Mouse (Mus musculus): ENCODE data around the gene Vwce. TPM values are rescaled to one million over a fixed set of nuclear protein-coding genes. Genes with fewer than 3 reads are reported as not detected.

Gene Vwce
- polyA plus RNA-seq, 1 experiment, result 0.11 TPM

DNA sequence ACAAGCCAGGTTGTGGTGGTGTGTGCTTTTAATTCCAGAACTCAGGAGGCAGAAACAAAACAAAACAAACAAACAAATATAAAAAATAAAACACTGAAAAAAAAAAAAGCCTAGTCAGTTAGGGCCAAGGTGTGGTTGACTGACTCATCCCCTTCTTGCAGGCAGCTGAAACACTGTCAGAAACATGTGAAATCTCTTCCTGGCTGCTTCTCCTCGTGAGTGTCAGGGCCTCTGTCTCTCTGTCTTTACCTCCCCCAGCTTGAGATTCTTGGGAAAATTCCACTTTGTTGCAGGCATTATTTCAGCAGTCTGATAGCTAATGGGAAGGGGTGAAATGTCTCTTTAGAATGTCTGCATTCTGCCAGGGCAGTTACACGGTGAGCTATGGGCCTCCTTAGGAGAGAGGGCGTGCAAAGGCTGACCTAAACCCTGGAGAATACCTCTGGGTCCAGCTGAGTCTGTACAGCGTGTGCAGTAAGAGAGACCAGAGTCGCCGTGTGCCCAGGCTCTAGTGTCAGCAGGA, 31.7 kb upstream of the Vwce start:
- no peaks in the 10 kb centered on the region for H3K27me3 ChIP-seq (ENCODE audit: control insufficient read depth)
- peak overlapping the region; percentile 25 for H3K4me3 ChIP-seq (replicated peaks)
- peaks cover 32% of the 10 kb centered on the region for H3K36me3 ChIP-seq (ENCODE audit: control insufficient read depth)
- no peaks in the 10 kb centered on the region for H3K9me3 ChIP-seq (ENCODE audit: control insufficient read depth, low read length)
- TF ChIP-seq TAL1 (IDR thresholded peaks at IDR 0.05; ENCODE audit: low read length) (no peak), GATA1 (IDR thresholded peaks at IDR 0.05; ENCODE audit: low read length) (no peak)
- peaks cover 44% of the 10 kb centered on the region for H3K4me1 ChIP-seq (ENCODE audit: control insufficient read depth)

DNA sequence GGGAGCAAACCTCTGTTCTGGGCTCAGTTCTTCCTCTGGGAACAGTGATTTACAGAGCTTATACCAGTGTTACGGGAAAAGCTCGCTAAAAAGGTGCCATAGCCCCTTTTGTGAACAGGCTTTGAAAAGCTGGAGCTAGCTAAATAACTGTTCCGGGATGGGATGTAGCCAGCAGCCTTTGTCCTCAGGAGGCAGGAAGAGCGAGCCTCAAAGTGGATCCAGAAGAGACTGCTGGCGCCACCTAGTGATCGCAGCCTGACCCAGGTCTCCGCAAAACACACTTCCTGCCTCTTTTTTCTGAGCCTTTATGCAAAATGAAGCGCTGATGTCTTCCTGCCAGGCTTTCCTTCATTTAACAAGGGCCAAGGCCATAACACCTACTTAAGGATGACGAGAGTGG, 31.2 kb upstream of the Vwce start:
- Histone ChIP-seq H3K4me1 (ENCODE audit: control insufficient read depth) (peaks cover 47% of the 10 kb centered on the region), H3K27me3 (ENCODE audit: control insufficient read depth) (no peaks in the 10 kb centered on the region), H3K4me3 (replicated peaks) (peak overlapping the region; percentile 25), H3K9me3 (ENCODE audit: control insufficient read depth, low read length) (no peaks in the 10 kb centered on the region), H3K36me3 (ENCODE audit: control insufficient read depth) (peaks cover 36% of the 10 kb centered on the region)
- TF ChIP-seq TAL1 (IDR thresholded peaks at IDR 0.05; ENCODE audit: low read length) (no peak), GATA1 (IDR thresholded peaks at IDR 0.05; ENCODE audit: low read length) (no peak)

DNA sequence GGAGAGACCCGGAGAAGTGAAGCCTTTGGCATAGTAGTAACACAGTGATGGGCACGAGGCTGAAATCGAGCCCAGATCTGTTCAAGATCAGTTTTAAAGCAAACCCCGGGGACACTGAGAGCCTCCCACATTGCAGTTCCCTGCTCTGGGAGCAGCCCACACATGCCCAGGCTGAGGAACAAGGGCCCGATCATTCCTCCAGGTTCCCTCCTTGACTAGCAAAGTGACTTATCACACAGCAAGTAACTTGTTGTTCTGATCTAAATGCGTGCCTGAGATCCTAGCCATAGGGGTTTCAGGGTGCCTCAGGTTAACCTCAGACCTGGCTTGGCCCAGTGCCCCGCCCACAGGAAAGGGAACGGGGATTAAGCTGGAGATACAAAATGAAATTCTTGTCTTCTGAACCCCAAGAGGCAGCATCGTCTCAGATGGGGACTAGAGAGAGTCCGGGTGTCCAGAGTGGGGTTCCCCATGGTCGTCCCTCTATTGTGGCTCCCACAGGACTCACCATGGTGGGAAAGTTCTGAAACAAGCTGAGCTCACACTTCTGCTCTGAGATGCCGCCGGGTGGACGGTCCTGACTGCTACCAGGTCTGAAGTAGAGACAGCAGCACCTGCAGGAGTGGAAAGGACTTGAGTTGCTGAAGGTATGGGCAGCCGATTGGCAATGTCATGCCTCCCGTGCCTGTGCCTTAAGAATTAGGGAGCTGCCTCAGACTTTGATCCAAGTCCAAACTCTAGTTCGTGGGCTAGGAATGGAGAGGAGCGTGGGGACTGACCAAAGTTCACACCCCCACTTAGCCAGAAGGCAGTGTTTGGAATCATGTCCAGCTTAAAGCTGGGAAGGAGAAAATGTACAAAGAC, 30.1 kb upstream of the Vwce start:
- peaks cover 54% of the 10 kb centered on the region for H3K4me1 ChIP-seq (ENCODE audit: control insufficient read depth)
- H3K4me3 ChIP-seq (replicated peaks), result peak overlapping the region; percentile 86
- peaks cover 40% of the 10 kb centered on the region for H3K36me3 ChIP-seq (ENCODE audit: control insufficient read depth)
- H3K27me3 ChIP-seq (ENCODE audit: control insufficient read depth), result no peaks in the 10 kb centered on the region
- no peaks in the 10 kb centered on the region for H3K9me3 ChIP-seq (ENCODE audit: control insufficient read depth, low read length)
- TF ChIP-seq GATA1 (IDR thresholded peaks at IDR 0.05; ENCODE audit: low read length) (no peak), TAL1 (IDR thresholded peaks at IDR 0.05; ENCODE audit: low read length) (no peak)

DNA sequence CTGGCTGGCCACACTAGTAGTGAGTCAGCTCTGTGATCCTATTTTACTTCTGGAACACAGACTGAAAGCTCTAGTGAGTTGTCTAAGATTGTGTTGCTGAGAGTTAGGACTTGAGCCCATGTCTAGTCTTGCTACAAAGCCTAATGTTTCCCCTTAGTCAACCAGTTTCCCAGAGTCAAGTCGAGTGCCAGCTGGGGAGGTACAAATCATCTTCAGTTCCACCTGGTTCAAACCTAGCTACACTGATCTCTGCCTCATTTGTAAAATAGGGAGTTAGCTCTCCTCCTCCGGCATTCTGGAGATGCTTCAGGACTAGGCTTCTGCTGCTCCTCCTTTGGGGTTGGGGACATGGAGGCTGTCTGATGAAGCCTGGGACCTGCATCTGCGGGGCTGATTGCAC, 29.5 kb upstream of the Vwce start:
- peak overlapping the region; percentile 86 for H3K4me3 ChIP-seq (replicated peaks)
- H3K36me3 ChIP-seq (ENCODE audit: control insufficient read depth), result peaks cover 41% of the 10 kb centered on the region
- H3K9me3 ChIP-seq (ENCODE audit: control insufficient read depth, low read length), result no peaks in the 10 kb centered on the region
- H3K27me3 ChIP-seq (ENCODE audit: control insufficient read depth), result no peaks in the 10 kb centered on the region
- TF ChIP-seq TAL1 (IDR thresholded peaks at IDR 0.05; ENCODE audit: low read length) (no peak), GATA1 (IDR thresholded peaks at IDR 0.05; ENCODE audit: low read length) (no peak)
- H3K4me1 ChIP-seq (ENCODE audit: control insufficient read depth), result peaks cover 56% of the 10 kb centered on the region

DNA sequence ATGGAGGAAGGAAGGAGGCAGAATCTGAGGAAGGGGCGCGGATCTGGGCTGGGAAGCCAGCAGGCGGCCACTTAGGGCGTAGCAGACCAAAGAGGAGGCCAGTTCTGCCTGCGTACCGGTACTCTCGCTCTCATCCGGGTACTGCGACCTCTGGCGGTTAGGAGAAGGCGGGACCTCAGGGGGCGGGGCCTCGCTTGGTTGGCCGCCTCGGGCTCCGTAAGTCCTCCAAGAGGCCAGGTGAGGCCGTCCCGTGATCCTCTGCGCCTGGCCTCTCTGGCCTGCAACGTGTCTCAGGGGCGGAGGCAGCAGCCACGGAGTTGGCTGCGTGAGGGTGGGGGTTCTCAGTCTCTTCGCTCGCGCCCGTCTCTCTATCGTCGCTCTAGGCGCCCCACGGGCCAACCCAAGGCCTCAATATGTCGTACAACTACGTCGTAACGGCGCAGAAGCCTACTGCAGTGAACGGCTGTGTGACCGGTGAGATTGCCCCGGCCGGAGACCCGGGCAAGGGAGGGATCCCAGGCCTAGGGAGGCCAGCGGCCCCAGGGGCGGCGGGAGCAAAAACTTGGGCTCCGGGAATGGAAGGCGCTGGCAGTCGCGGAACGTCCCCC, 28.6 kb upstream of the Vwce start, which contains the start of the genes Ddb1 and Tkfc:
TSS of gene Ddb1 (plus strand) at position 35 of the 608 bp plus-strand sequence.
TSS of gene Tkfc (minus strand) at position 362 of the 608 bp plus-strand sequence.
- H3K4me1 ChIP-seq (ENCODE audit: control insufficient read depth), result peaks cover 56% of the 10 kb centered on the region
- peak within 1 kb of the TSS; percentile 86 for H3K4me3 ChIP-seq (replicated peaks)
- H3K27me3 ChIP-seq (ENCODE audit: control insufficient read depth), result no peaks in the 10 kb centered on the region
- TF ChIP-seq GATA1 (IDR thresholded peaks at IDR 0.05; ENCODE audit: low read length) (no peak), TAL1 (IDR thresholded peaks at IDR 0.05; ENCODE audit: low read length) (no peak)
- peaks cover 45% of the 10 kb centered on the region for H3K36me3 ChIP-seq (ENCODE audit: control insufficient read depth)
- no peaks in the 10 kb centered on the region for H3K9me3 ChIP-seq (ENCODE audit: control insufficient read depth, low read length)

DNA sequence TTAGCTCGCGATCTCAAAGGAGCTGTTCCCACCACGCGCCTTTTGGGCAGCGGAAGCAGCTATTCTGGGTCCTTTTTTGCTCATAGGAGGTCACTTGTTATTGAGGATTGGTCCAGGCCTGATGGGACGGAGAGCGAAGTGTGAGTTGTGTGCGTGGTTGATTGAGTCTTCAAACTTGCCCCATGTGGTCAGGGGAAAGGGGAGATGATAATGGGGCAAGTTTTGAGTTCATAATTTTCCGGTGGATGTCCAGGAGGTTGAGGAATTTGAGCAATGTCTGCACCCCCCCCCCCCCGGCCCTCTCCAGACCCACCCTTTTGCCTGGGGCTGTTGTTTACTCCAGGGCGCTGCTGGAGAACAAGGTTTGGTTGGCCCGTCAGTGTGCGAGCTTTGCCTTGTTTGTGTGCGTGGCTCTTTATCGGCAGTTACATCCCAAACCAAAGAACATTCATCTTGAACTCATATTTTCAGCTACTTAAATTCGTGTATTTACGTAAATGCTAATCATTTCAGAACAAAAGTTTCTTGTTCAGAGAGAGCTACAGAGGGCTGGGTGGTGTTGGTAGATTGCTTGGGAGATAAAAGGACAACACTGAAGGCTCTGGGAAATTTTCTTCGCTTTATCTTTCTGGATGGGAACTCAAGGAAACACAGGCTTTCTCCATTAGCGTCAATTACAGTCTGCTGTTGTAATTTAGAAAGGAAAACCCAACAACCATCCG, 28.0 kb upstream of the Vwce start:
- H3K4me1 ChIP-seq (ENCODE audit: control insufficient read depth), result peaks cover 56% of the 10 kb centered on the region
- H3K27me3 ChIP-seq (ENCODE audit: control insufficient read depth), result no peaks in the 10 kb centered on the region
- peaks cover 49% of the 10 kb centered on the region for H3K36me3 ChIP-seq (ENCODE audit: control insufficient read depth)
- TF ChIP-seq GATA1 (IDR thresholded peaks at IDR 0.05; ENCODE audit: low read length) (peak; percentile 94), TAL1 (IDR thresholded peaks at IDR 0.05; ENCODE audit: low read length) (no peak)
- H3K9me3 ChIP-seq (ENCODE audit: control insufficient read depth, low read length), result no peaks in the 10 kb centered on the region
- H3K4me3 ChIP-seq (replicated peaks), result peak overlapping the region; percentile 86

DNA sequence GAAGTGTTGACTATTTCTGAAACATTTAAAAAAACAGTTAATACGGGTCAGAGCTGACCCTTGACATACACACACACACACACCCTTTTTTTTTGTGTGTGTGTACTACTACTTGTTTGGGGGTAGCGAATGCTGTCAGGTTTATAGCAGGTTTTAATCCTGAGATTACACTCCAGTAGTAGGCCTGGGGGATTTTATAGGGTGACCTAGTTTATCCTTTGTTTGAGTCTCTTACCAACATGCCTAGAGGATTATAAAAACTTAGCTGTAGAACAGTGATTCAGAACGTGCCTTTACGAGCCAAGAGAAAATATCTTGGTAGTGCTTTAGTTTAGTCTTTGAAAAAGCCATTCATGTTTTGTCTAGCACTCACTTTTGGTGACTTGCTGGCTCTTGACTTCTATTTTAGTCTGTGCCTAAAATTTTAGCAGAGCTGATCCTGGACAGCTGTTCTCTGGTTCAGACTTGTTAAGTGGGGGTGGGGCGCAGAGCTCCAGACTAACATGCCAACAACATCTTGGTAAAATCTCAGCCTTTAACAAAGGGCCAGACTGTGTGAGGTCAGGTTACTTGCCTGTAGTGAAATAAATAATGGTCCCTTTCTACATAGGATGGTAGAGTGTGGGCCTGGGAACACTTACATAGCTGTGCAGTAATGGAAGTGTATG, 25.3 kb upstream of the Vwce start:
- peaks cover 73% of the 10 kb centered on the region for H3K36me3 ChIP-seq (ENCODE audit: control insufficient read depth)
- H3K4me3 ChIP-seq (replicated peaks), result no peak overlapping the region
- TF ChIP-seq TAL1 (IDR thresholded peaks at IDR 0.05; ENCODE audit: low read length) (no peak), GATA1 (IDR thresholded peaks at IDR 0.05; ENCODE audit: low read length) (no peak)
- H3K27me3 ChIP-seq (ENCODE audit: control insufficient read depth), result no peaks in the 10 kb centered on the region
- H3K4me1 ChIP-seq (ENCODE audit: control insufficient read depth), result peaks cover 40% of the 10 kb centered on the region
- no peaks in the 10 kb centered on the region for H3K9me3 ChIP-seq (ENCODE audit: control insufficient read depth, low read length)

DNA sequence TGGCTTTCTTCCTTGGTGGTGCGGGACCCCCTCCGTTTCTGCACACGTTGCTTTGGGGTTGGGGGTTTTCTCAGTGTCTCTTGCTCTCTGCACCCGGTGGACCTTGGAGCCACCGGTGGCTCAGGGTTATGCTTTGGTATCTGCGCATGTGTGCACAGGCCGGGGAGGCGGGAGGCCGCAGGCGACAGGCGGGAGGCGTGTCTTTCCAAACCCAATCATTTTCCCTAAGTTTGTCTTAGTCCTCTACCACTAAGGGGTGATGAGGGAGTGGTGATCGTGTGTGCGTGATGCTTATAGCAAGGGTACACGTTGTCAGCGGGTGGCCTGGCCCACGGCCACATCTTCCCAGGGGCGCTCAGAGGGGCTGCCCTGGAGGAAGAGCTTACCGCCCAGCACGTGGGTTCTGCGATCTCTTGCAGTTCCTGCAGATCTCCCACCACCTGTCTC, 882 bp downstream of the Vwce start:
- H3K9me3 ChIP-seq (ENCODE audit: control insufficient read depth, low read length), result no peaks in the 10 kb centered on the region
- no peaks in the 10 kb centered on the region for H3K27me3 ChIP-seq (ENCODE audit: control insufficient read depth)
- no peak for TF ChIP-seq TAL1 (IDR thresholded peaks at IDR 0.05; ENCODE audit: low read length)
- no peak for TF ChIP-seq GATA1 (IDR thresholded peaks at IDR 0.05; ENCODE audit: low read length)
- H3K4me1 ChIP-seq (ENCODE audit: control insufficient read depth), result peaks cover 63% of the 10 kb centered on the region
- peaks cover 38% of the 10 kb centered on the region for H3K36me3 ChIP-seq (ENCODE audit: control insufficient read depth)
- H3K4me3 ChIP-seq (replicated peaks), result peak overlapping the region; percentile 73
